Mouse (Mus musculus) lung, postnatal 4 days (tissue): Measurements from ENCODE around the gene 6820408C15Rik.
A peak's percentile ranks its signal among the peaks of the same experiment; 100 is the strongest.

ENCODE experiments used
- DNase-seq, 2 experiments: peaks; one replicate each; pipeline ENCODE4 v3.0.0; 2021

Gene 6820408C15Rik

GRCm38 (mm10) chr2:152415287-152415686, at the start of gene 6820408C15Rik:
TSS of gene 6820408C15Rik (plus strand) at chr2:152415587.
- no peak for DNase-seq

DNA sequence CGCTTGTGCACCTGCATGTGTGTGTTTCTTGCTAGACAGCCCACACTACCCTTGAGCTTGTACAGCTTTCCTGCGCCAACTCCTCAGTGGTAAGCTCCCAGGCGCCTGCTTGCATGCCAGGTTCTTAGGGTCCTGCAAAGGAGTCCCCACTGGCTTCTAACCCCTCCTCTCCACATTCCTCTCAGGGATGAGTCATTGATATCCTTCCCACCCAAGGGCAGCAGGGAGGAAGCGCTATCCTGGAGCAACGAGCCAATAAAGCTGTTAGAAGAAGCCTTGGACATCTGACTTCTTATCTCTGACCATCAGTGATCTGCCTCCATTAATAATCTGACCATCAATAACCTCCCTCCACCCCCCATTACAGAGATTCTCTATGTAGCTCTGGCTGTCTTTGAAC, 47.5 kb upstream of the 6820408C15Rik start:
- DNase-seq: no peak

- DNase-seq: peak; percentile 57 to 71
These were observed 46.8 kb upstream of the 6820408C15Rik start for GRCm38 (mm10) chr2:152368532-152369140.

DNA sequence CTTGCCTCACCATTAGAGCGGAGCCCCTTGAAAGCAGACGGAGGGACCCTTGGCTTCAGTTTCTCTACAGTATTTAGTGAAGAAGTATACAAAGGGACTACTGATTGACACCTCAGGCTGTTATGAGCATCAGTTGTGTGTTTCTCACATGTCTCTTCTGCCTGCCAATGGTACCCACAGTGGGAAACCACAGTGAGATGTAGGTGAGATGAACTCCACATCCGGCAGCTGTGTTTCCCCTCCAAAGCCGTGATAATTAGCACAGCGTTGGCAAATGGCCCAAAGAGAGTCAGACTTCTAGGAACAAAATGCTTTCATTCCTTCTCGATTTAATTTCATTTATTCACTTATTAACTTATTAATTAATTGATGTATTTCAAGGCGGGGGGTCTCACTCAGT, 43.3 kb upstream of the 6820408C15Rik start:
- DNase-seq: no peak

DNA sequence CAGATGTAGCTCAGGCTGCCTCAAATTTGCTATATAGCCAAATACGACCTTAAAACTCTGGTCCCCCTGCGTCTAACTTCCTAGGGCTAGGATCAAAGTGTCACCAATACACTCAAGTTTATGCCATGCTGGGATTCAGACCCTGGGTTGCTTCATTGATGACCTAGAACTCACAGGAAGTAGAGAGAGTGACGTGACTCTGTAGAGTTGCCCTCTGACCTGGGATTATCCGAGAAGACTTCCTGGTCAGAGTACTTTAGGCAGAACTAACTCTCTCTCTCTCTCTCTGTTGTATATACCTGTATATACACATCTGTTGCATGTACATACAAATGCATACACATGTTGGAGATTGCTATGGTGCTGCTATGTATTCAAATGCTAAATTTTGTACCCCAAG, 42.7 kb upstream of the 6820408C15Rik start:
- no peak for DNase-seq

DNA sequence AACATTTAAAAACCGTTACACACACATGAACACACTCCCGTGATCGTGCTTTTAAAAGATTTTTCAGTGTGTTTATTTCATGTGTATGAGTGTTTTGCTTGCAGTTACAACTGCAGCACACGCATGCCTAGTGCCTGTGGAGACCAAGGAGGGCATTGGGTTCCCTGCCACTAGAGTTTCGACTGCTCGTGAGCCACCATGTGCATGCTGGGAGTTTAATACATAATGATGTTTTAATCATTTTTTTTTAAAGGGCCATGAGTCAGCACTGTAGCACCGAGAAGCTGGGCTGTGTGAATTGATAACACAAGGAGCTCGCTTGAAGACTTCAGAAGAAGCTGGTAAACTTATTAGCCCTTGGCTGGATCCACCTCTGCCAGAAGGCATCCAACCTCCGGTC, 41.8 kb upstream of the 6820408C15Rik start:
- no peak for DNase-seq

- DNase-seq: no peak
These were observed 39.6 kb upstream of the 6820408C15Rik start for GRCm38 (mm10) chr2:152375652-152376344.

DNA sequence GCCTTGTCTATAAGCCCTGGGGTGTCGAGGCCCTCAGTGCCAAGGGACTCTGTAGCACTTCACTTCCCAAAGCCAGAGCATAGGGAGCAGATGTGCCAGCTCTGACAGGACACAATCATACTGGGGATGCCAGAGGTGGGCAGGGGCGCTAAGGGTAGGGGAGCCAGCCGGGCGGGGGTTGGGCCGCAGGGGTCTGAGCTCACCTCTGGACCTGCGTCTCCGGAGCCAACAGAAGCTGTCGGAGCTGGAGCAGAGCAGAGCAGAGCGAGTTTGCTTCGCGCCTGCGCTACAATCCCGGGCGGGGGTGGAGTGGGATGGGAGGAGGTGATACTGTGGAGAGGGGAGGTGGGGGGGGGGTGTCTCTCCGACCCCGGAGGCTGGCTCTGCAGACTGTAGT, 39.0 kb upstream of the 6820408C15Rik start, which contains the start of gene Nrsn2:
Gene Nrsn2 (minus strand): TSS at position 294 of the 397 bp plus-strand sequence.
- DNase-seq: no peak

DNA sequence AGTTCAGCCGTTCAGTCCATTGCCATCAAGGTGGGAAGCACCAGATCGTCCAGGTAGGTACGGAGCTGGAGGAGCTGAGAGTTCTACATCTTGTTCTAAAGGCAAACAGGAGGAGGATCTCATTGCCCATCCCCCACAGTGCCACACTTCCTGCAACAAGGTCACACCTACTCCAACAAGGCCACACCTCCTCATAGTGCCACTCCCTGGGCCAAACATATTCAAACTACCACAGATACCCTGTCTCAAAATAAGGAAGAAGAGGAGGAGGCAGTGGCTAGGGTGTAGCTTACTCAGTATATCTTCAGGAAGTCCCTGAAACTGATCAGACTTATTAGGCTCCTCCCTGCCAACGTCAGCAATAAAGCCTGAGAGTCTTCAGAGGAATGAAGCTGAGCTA, 31.2 kb upstream of the 6820408C15Rik start:
- no peak for DNase-seq

- peak in 1 of 2 experiments; percentile 65 for DNase-seq
These were observed 22.6 kb upstream of the 6820408C15Rik start for GRCm38 (mm10) chr2:152392786-152393185.

DNA sequence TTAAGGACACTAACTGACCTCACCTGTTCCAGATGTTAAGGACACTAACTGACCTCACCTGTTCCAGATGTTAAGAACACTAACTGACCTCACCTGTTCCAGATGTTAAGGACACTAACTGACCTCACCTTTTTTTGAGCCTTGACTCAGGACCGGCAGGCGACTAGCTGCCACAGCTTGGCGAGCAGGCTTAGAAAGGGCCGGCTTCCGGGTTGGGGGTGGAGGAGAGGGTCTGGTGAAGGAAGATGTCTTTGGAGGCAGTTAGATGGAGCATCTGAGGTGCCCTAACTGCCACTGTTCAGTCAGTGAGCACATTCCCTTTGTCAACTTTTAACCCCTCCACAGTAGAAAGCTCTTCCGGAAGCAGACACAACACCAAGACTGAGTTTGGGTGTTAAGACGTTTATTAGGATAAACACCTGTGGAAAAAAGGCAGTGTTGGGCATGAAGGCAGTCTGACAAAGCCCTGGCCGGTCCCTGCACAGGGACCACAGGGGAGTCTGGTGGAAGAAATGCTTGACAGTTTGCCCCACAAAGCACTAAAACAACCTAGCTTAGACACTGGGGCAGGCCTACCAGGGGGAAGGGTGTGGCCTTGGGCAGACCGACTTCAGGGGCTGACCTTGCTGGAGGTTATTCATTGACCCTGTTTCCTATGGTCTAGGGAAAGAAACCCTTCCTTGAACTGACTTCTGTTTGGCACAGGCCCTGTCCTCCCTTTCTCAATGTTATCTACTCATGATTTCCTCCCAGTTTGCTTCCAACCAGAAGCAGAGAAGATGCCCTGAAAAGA, 22.0 kb upstream of the 6820408C15Rik start:
- DNase-seq: no peak

- DNase-seq: peak; percentile 16 to 35
These were observed 20.0 kb upstream of the 6820408C15Rik start for GRCm38 (mm10) chr2:152395271-152395920.

DNA sequence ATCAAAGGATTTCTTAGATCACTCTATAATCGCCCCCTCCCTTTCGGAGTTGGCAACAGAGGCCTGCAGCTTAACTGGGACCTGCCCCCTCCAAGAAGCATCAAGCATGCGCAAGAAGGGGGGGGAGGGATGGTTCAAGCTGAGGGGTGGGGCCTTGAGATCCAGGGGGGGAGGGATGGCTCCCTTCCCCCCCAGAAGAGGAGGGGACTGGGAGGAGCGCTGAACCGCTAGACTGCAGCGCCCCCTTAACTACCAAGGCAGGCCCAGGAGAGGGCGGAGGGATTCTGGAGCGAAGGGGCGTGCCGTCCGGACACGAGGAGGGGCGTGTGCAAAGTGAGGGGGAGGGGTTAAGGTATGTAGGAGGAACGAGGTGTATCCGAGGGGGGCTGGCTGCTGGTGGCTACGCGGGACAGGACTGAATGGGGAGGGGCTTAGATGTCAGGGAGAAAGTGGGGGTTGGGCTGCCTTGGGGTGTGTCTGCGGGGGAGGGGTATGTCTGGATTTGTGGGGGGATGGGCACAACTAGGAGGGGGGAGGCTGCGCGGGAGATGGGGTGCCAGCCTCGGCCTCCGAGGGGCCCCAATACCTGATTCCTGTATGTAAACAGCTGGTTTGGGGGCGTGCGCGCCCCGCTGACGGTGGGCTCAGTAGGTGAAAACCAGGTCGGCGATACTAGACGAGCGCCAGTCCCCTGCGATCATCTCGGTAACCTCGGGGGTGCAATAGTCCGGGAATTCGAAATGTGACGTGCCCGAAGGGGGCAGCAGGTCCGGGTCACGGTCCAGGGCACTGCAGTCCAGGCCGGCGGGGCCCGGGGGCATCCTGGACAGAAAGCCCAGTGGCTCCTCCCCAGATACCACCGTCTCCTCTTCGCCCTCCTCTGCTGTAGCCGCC, 19.0 kb upstream of the 6820408C15Rik start:
- peak; percentile 92 to 96 for DNase-seq

- DNase-seq: peak; percentile 86 to 95
These were observed 18.3 kb upstream of the 6820408C15Rik start for GRCm38 (mm10) chr2:152397004-152397589.

DNA sequence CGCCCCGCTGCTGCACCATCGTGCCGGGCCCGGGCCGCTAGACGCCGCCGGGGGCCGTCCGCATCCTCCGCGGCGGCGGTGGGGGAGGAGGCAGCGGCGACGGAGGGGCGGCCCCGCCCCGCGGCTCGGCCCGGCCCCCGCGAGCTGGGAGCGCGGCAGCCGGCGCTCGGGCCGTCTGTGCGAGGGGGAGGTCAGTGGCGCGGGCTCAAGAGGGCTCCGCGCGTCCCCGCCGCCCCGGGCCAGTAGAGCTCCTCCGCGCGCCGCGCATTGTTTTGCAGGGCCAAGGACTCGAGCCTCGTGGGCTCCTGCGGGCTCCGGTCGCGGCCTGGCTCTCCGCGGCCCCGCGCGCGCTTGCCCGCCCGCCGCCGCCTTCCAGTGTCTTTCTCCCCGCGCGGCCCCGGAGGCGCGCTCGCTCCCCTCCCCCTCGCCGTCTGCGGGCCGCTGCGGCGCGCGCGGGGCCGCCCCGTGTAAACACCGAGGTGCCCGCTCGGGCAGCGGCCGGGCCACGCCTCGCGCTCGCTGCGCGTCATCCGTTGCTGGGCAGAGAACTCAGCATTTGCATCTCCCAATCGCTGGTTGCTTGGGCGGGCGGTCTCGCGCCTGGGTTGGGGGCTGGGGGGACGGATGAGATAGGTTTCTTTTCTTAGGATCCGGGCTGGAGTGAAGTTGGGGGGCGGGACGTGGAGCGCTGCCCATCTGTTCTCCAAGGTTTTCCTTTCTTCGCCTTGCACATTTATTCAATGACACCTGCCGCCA, 17.5 kb upstream of the 6820408C15Rik start, which contains the start of gene Sox12:
Gene Sox12 (minus strand): TSS at position 384 of the 756 bp plus-strand sequence.
- DNase-seq: peak; percentile 97 to 98

GRCm38 (mm10) chr2:152398691-152399090, 16.7 kb upstream of the 6820408C15Rik start:
- peak; percentile 96 to 98 for DNase-seq

DNA sequence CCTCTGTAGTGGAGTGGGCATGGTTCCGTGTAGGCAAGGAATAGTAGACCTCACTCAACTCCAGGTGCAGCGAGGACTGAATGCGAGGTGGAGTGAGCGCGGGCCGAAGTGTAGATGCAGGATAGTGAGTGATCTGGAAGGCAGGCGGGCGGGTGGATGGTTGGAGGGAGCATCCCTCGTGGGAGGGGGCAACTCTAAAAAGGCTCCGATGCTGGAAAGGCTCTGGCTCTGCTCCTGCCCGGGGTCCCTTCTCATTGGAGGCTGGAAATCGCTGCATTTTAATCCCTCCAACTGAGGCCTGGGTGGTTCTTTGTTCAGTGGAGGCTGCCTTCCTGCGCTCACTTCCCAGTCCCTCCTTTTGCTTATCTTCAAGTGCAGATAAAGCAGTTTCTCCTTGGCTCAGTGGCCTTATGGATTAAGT, 16.3 kb upstream of the 6820408C15Rik start:
- no peak for DNase-seq

DNA sequence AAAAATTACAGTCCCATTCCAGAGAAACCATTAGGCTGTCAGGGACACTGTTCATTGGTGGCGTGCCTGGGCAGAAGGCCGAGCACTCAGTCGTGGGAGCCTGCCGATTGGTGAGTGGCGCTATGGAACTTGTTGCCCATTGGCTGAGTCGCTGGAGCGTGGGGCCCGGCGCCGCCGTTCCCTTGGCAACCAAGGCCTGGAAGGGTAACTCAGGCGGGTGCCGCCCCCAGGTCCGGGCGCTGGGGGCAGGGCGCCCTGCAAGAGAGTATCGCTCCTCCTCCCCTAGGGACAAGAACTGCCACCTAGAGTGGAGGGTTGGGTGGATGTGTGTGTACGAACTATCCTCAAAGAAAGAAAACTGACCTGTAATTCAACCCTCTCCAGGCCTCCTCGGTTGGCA, 9.3 kb upstream of the 6820408C15Rik start:
- peak; percentile 95 to 99 for DNase-seq

DNA sequence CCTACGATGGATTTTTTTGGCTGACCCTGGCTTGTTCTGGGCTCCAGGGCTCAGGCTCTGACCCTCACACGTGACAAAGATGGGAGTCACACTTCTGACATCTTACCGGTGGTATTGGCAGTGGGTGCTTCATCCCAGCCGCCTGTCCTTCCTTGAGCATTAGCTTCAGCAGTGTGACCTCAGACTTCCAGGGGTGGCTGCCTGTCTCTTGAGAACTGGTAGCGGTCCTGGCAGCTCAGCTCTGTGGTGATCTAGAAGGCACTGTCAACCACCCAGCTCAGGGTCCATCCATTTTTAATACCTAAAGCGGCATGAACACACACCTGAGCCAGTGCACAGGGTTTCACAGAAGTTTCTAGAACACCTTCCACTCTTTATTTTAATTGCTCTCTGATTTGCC, 5.6 kb upstream of the 6820408C15Rik start:
- no peak for DNase-seq

DNA sequence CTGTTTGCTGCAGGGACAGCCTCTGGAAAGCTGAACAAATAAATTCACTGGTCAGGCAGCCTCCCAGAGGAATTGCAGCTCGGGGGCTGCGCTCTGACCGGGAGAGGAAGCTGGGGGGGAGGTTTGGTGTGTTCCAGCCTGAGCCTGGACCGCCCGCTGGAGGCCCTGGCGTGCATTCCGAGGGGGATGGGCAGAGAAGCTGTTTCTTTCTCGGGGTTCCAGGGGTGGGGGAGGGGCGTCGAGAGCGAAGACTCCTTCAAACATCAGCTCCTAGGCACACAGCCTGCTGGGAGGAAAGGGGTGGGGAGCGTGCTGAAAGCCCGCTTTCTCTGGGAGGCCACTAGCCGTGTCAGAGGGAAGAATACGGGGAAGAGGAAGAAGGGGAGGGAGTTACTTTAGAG, 4.4 kb upstream of the 6820408C15Rik start:
- DNase-seq: peak; percentile 90 to 94

- DNase-seq: no peak
These were observed 3.9 kb upstream of the 6820408C15Rik start for GRCm38 (mm10) chr2:152411471-152411870.
